Mouse (Mus musculus): ENCODE results near the gene Mpp5.

Gene Mpp5

DNA sequence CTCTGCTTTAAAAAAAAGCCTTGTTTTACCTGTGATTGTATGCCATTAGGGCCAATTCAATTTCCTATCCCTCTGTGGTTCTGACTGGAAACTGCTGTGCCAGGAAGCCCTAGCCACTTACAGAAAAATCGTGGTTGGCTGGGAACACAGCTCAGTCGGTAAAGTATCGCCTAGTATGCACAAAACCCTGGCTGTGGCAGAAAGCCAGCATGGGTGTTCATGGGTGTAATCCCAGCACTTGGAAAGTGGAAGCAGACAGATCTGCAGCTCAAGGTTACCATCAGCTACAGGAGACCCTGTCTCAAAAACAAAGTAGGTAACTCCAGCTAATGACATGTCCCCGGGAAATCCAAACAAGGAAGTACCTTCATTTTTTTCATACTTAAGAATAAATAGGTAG is 91.2 kb downstream of the Mpp5 start:
- in situ Hi-C loops (cut with MboI; ENCODE audit: unreplicated experiment in 2 of 2), result no loop called here

DNA sequence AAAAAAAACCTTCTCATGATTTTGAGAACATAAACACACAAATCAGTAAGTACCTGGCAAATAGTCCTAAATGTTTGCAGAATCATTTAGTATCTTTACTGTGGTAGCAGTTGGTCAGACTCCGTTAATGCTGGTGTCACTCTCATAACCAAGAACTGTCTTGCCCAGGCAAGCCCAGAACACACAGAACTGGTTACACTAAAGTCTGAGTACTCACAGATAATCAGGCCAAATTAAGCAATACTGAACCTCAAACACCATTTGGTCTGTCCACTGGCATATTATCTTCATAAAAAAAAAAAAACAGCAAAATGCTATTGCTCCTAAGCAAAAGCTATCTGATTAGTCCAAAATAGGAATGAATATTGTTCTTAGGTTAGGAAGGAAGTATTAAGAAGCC is 93.7 kb downstream of the Mpp5 start:
- in situ Hi-C loops (cut with MboI; ENCODE audit: unreplicated experiment in 2 of 2), result no loop called here

DNA sequence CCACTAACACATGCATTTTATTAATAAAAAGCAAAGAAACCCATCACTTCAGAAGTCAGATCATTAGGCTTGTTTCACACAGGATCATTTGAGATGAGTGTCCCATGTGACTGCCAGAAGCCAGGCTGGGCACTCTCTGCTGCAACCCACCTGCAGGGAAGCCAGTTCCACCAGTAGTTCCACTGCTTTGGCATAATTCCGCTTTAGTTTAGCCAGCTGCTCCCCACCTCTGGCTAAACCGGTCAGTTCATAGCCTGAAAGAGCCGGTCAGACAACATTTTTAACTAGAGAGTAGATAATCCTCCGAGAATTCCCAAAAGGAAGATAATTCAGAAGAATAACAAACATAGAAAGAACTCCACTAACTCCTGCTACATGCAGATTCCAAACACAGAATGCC is 99.5 kb downstream of the Mpp5 start:
- in situ Hi-C loops (cut with MboI; ENCODE audit: unreplicated experiment in 2 of 2), result no loop called here

DNA sequence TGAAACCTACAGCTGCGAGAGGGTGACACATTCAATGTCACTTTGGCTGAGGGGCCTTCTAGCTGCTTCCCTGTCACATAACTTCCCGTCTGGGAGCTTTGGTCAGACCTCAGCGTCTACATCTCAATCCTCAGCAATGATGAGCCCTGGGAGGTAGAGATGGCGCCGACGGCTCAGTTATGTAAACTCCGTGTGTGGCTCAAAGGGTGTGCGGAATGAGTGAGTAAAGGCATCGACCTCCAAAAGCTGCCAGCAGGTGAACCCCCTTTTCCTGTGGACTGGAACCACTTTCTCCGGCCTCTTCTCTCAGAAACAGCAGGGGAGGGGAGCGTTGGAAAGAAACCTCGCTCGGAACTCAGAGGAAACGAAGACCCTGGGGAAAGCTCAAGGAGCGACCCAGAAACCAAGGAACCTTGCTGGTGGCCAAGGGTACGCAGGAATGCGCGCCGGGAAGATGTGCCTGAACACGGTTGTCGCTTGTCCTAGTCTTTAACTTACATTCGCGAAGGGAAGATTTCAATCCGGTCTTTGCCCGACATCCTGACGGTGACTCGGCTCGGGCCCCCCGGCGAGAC is 112.3 kb downstream of the Mpp5 start:
- in situ Hi-C loops (cut with MboI; ENCODE audit: unreplicated experiment in 2 of 2), result loop anchor here (25.0 kb wide), 2 partner anchors 649 to 1776 kb away; partner anchors contain the start of genes Erh (in 1 of the 2) and Slc39a9 (in 1 of the 2)

DNA sequence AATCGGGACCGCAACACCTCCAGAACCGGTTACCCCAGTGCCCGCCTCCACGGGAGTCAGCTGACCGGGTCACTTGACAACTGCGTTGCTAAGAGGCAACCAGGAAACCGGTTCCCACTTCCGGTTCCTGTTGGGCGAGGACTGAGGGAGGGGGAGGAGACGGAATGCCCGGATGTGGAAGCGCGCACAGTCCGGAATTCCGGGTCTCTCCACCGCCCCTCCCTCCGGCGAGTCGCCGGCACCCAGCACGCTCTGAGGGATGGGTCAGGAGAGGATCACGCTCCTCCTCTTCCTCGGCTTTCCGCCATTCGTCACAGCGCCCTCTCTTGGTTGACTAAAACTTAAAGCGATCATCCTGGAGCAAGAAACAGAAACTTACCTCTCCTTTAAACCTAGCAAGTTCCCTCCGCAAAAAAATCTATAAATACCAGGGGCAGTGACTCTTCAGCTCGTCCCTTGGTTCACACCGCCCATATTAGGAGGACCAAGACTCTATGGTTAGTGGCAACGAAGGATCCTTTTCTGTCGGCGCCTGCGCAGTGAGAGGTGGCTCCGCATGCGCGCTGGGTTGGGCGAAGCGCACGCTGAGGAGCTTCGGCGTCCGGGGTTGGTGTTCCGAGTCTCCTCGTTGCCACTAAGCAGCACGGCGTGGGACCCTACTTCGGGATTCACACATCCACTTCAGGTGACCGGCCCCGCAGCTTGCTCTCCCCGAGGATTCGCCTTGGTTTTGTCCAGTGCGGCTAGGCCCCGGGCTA is 113.0 kb downstream of the Mpp5 start, which contains the start of the genes Atp6v1d and Eif2s1:
Gene Atp6v1d (minus strand): TSS at position 143 of the 758 bp plus-strand sequence.
Gene Eif2s1 (plus strand): TSS at position 324 of the 758 bp plus-strand sequence.
- in situ Hi-C loops (cut with MboI; ENCODE audit: unreplicated experiment in 2 of 2), result loop anchor here (25.0 kb wide), 2 partner anchors 649 to 1776 kb away; partner anchors contain the start of genes Erh (in 1 of the 2) and Slc39a9 (in 1 of the 2)

DNA sequence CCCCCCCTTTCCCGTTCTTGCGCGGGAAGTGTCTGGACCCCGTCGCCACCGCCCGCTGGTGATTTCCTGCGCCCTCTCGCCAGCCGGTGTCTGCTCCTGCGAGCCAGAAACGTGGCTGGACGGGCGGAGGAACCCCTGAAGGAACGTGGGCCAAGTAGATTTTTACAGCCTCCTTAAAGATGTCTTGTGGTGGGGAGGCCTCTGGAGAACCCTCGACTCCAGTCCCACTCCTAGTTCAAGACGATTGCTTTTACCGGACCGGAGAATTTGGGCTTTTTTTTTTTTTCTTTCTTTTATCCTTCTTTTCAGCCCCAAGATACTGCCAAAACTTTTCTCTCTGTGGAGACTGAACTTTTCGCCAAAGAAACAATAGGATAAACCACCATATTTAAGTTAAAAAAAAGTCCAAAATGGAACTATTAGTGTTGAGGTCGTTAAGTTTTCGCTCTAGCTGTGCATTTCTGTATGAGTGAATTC is 113.6 kb downstream of the Mpp5 start:
- in situ Hi-C loops (cut with MboI; ENCODE audit: unreplicated experiment in 2 of 2), result loop anchor here (25.0 kb wide), 2 partner anchors 650 to 1775 kb away; partner anchors contain the start of genes Erh (in 1 of the 2) and Slc39a9 (in 1 of the 2)

DNA sequence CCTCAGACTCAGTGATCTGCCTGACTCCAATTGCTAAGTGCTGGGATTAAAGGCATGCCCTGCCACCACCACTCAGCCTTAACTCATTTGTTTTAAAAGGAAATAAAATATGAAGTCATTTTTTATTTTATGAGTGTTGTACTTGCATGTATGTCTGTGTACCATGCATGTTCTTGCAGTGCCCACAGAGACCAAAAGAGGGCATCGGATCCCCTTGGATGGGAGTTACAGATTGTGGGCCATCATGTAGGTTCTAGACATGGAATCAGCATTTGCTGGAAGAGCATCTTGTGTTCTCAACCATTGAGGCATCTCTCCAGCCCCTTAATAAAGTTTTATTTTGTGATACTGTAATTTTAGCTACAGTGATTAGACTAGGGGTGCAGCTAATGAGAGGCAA is 116.7 kb downstream of the Mpp5 start:
- in situ Hi-C loops (cut with MboI; ENCODE audit: unreplicated experiment in 2 of 2), result loop anchor here (25.0 kb wide), 2 partner anchors 653 to 1772 kb away; partner anchors contain the start of genes Erh (in 1 of the 2) and Slc39a9 (in 1 of the 2)

DNA sequence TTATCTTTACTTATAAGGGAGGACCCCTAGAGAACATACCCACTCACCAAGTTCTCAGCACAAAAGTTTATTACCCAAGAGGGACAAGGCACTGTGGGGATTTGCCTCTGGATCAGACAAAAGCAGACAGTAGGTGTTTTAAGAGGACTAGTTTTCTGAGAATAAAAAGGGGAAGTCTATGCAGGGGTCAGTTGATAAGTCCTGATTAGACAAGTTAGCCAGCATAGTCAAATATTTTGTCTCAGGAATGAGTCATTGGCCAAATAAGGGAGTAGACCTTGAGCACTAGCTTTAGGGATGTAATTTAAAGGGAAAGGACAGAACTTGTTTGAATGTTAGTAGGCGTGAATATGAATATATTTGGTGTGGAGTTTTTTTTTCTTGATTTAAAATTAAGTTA is 119.4 kb downstream of the Mpp5 start:
- in situ Hi-C loops (cut with MboI; ENCODE audit: unreplicated experiment in 2 of 2), result loop anchor here (25.0 kb wide), 2 partner anchors 656 to 1769 kb away; partner anchors contain the start of genes Erh (in 1 of the 2) and Slc39a9 (in 1 of the 2)

DNA sequence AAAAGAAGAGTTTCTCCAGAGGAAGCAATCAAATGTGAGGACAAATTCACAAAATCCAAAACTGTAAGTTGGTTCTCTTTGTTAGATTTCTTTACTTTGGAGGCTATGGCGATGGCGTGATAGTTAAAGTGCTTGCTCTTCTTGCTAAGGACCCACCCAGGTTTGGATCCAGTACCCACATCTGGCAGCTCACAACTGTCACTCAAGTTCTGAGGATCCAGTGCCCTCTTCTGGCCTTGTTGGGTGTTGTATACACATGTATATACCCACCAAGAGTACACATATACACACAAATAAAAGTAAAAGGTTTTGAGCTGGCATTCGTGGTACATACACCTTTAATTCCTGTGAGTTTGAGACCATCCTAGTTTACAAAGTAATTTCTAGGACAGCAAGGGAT is 125.9 kb downstream of the Mpp5 start:
- in situ Hi-C loops (cut with MboI; ENCODE audit: unreplicated experiment in 2 of 2), result loop anchor here (25.0 kb wide), 2 partner anchors 662 to 1763 kb away; partner anchors contain the start of genes Erh (in 1 of the 2) and Slc39a9 (in 1 of the 2)

DNA sequence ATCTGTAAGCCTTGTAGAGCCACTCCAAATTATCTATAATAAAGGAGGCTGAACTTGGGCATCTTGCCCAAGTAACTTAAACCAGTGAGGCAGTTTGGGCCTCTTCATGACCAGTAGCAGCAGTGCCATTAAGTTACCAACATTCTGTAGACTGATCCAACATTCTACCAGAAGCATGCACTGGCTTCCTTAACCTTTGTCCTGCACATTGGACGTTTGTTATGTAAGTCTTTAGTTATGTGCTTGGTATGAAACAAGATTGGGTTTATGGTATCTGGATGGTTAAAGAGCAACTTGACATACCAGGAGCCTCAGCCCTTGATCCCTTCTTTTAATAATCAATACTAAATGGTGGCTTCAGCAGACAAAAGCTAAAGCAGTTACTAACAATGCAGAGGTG is 141.4 kb downstream of the Mpp5 start:
- in situ Hi-C loops (cut with MboI; ENCODE audit: unreplicated experiment in 2 of 2), result no loop called here

Measured in v-Abl transformed pro-B cells (cell line).